Mouse (Mus musculus): ENCODE results near the gene Ugt1a8.

DNA sequence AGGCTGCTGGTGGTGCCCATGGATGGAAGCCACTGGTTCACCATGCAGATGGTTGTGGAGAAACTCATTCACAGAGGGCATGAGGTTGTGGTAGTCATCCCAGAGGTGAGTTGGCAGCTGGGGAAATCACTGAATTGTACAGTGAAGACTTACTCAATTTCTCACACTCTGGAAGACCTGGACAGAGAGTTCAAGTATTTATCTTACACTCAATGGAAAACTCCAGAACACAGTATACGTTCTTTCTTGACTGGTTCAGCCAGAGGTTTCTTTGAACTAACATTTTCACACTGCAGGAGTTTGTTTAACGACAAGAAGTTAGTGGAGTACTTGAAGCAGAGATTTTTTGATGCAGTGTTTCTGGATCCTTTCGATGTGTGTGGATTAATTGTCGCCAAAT lies 16.7 kb upstream of the Ugt1a8 start:
- TF ChIP-seq GATA1 (IDR thresholded peaks at IDR 0.05; ENCODE audit: borderline replicate concordance, low read length) (no peak), FLI1 (IDR thresholded peaks at IDR 0.05; ENCODE audit: low read length) (no peak)
